Mouse (Mus musculus): ENCODE results near the gene Smad9. TPM values are rescaled to one million over a fixed set of nuclear protein-coding genes. Genes with fewer than 3 reads are reported as not detected.

Gene Smad9
- polyA plus RNA-seq, 1 experiment, result 1.3 TPM

- DNase-seq (ENCODE audit: low read depth), result no peak
- no peak for TF ChIP-seq POLR2A (IDR thresholded peaks at IDR 0.05; ENCODE audit: borderline replicate concordance, extremely low read depth, insufficient read depth, insufficient read length, poor library complexity, severe bottlenecking)
- no peak for TF ChIP-seq CTCF (IDR thresholded peaks at IDR 0.05; ENCODE audit: borderline replicate concordance, extremely low read depth, insufficient read depth, insufficient read length)
Measured at GRCm38 (mm10) chr3:54791822-54792677, 36.7 kb downstream of the Smad9 start.

- TF ChIP-seq POLR2A (IDR thresholded peaks at IDR 0.05; ENCODE audit: borderline replicate concordance, extremely low read depth, insufficient read depth, insufficient read length, poor library complexity, severe bottlenecking), result no peak
- peak; percentile 36; the same call in 1 of the 2 replicates for TF ChIP-seq CTCF (IDR thresholded peaks at IDR 0.05; ENCODE audit: borderline replicate concordance, extremely low read depth, insufficient read depth, insufficient read length)
- no peak for DNase-seq (ENCODE audit: low read depth)
Measured at GRCm38 (mm10) chr3:54793762-54794161, 38.4 kb downstream of the Smad9 start.

- DNase-seq (ENCODE audit: low read depth), result no peak
- TF ChIP-seq POLR2A (IDR thresholded peaks at IDR 0.05; ENCODE audit: borderline replicate concordance, extremely low read depth, insufficient read depth, insufficient read length, poor library complexity, severe bottlenecking) (no peak), CTCF (IDR thresholded peaks at IDR 0.05; ENCODE audit: borderline replicate concordance, extremely low read depth, insufficient read depth, insufficient read length) (no peak)
Measured at GRCm38 (mm10) chr3:54795379-54795778, 40.0 kb downstream of the Smad9 start.

- no peak for DNase-seq (ENCODE audit: low read depth)
Measured at GRCm38 (mm10) chr3:54795806-54796205, 40.4 kb downstream of the Smad9 start.

GRCm38 (mm10) chr3:54797211-54797610 lies 41.8 kb downstream of the Smad9 start:
- no peak for TF ChIP-seq POLR2A (IDR thresholded peaks at IDR 0.05; ENCODE audit: borderline replicate concordance, extremely low read depth, insufficient read depth, insufficient read length, poor library complexity, severe bottlenecking)
- peak; percentile 73 for TF ChIP-seq CTCF (IDR thresholded peaks at IDR 0.05; ENCODE audit: borderline replicate concordance, extremely low read depth, insufficient read depth, insufficient read length)
- peak; percentile 70 for DNase-seq (ENCODE audit: low read depth)

More at GRCm38 (mm10) chr3:54795806-54796205, 40.4 kb downstream of the Smad9 start:
- TF ChIP-seq CTCF (IDR thresholded peaks at IDR 0.05; ENCODE audit: borderline replicate concordance, extremely low read depth, insufficient read depth, insufficient read length) (peak; percentile 50; the same call in 1 of the 2 replicates), POLR2A (IDR thresholded peaks at IDR 0.05; ENCODE audit: borderline replicate concordance, extremely low read depth, insufficient read depth, insufficient read length, poor library complexity, severe bottlenecking) (no peak)

- TF ChIP-seq POLR2A (IDR thresholded peaks at IDR 0.05; ENCODE audit: borderline replicate concordance, extremely low read depth, insufficient read depth, insufficient read length, poor library complexity, severe bottlenecking), result no peak
- TF ChIP-seq CTCF (IDR thresholded peaks at IDR 0.05; ENCODE audit: borderline replicate concordance, extremely low read depth, insufficient read depth, insufficient read length), result no peak
- DNase-seq (ENCODE audit: low read depth), result no peak
Measured at GRCm38 (mm10) chr3:54803713-54804112, 48.3 kb downstream of the Smad9 start.

- TF ChIP-seq POLR2A (IDR thresholded peaks at IDR 0.05; ENCODE audit: borderline replicate concordance, extremely low read depth, insufficient read depth, insufficient read length, poor library complexity, severe bottlenecking) (no peak), CTCF (IDR thresholded peaks at IDR 0.05; ENCODE audit: borderline replicate concordance, extremely low read depth, insufficient read depth, insufficient read length) (no peak)
Measured at GRCm38 (mm10) chr3:54807061-54807661, 51.8 kb downstream of the Smad9 start.

GRCm38 (mm10) chr3:54807666-54808217 lies 52.4 kb downstream of the Smad9 start, which contains the start of gene Rfxap:
TSS of gene Rfxap (minus strand) at chr3:54807791.
- DNase-seq (ENCODE audit: low read depth), result peak; percentile 99
- TF ChIP-seq CTCF (IDR thresholded peaks at IDR 0.05; ENCODE audit: borderline replicate concordance, extremely low read depth, insufficient read depth, insufficient read length) (no peak), POLR2A (IDR thresholded peaks at IDR 0.05; ENCODE audit: borderline replicate concordance, extremely low read depth, insufficient read depth, insufficient read length, poor library complexity, severe bottlenecking) (peak; percentile 94)

More at GRCm38 (mm10) chr3:54807061-54807661, 51.8 kb downstream of the Smad9 start:
- no peak for DNase-seq (ENCODE audit: low read depth)

GRCm38 (mm10) chr3:54809111-54809510 lies 53.7 kb downstream of the Smad9 start:
- no peak for DNase-seq (ENCODE audit: low read depth)
- TF ChIP-seq POLR2A (IDR thresholded peaks at IDR 0.05; ENCODE audit: borderline replicate concordance, extremely low read depth, insufficient read depth, insufficient read length, poor library complexity, severe bottlenecking) (no peak), CTCF (IDR thresholded peaks at IDR 0.05; ENCODE audit: borderline replicate concordance, extremely low read depth, insufficient read depth, insufficient read length) (no peak)

GRCm38 (mm10) chr3:54811616-54812015 lies 56.2 kb downstream of the Smad9 start:
- DNase-seq (ENCODE audit: low read depth), result no peak
- TF ChIP-seq POLR2A (IDR thresholded peaks at IDR 0.05; ENCODE audit: borderline replicate concordance, extremely low read depth, insufficient read depth, insufficient read length, poor library complexity, severe bottlenecking) (no peak), CTCF (IDR thresholded peaks at IDR 0.05; ENCODE audit: borderline replicate concordance, extremely low read depth, insufficient read depth, insufficient read length) (no peak)

- peak; percentile 79 for DNase-seq (ENCODE audit: low read depth)
- TF ChIP-seq POLR2A (IDR thresholded peaks at IDR 0.05; ENCODE audit: borderline replicate concordance, extremely low read depth, insufficient read depth, insufficient read length, poor library complexity, severe bottlenecking), result no peak
- peak; percentile 2; the same call in 1 of the 2 replicates for TF ChIP-seq CTCF (IDR thresholded peaks at IDR 0.05; ENCODE audit: borderline replicate concordance, extremely low read depth, insufficient read depth, insufficient read length)
Measured at GRCm38 (mm10) chr3:54813418-54813988, 58.1 kb downstream of the Smad9 start.
